Mouse (Mus musculus): ENCODE measurements around the gene Mob1a.
"Not testable (repeated sequence)": the region's sequence is repeated elsewhere in the genome, so short reads cannot be mapped to it uniquely, and the experiment has no call there.

Gene Mob1a

GRCm38 (mm10) chr6:83341387-83341786 lies 15.6 kb downstream of the Mob1a start:
- DNase-seq (ENCODE audit: low read depth, low spot score), result no peak

- no peak for DNase-seq (ENCODE audit: low read depth, low spot score)
These were observed 17.1 kb downstream of the Mob1a start for GRCm38 (mm10) chr6:83342957-83343356.

- DNase-seq (ENCODE audit: low read depth, low spot score), result not testable (repeated sequence)
These were observed 19.5 kb downstream of the Mob1a start for GRCm38 (mm10) chr6:83345285-83345684.

DNA sequence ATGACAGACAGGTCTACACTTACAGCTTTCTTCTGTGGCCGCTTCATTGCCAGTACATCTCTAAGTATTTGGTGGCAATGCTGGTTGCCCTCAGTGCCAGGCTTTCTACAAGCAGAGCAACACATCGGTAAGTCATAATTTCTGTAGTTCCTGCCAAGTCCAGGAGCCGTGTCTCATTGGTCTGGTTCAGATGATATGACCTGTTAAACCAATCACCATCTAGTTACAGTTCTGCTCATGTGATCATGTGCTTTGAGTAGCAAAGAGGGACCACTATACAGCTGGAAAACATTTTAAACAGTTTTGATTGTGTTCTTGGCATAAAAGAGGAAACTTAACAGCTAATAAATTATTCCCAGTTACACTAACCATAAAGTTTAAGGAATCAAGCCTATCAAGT lies 22.1 kb downstream of the Mob1a start:
- DNase-seq (ENCODE audit: low read depth, low spot score), result no peak

DNA sequence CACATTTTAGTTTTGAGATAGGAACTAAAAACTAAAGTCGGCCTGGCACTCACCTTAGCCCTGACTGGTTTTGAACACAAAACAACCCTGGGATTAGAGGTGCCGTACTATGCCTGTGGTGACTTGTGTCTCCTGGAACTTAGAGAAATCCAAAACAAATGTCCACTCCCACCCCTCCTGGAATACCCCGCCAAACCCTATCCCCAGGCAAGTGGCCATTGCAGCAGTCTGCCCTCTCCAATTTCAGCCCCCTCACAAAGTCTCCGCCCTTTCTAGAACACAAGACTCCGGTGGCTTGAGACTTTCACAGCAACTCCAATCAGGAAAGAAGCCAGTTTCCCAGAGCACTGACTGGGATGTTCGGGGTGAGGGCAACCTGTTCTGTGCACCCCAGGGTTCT lies 23.1 kb downstream of the Mob1a start, which contains the start of gene Bola3:
Bola3 (plus strand) TSS at position 275 of the 400 bp plus-strand sequence.
- DNase-seq (ENCODE audit: low read depth, low spot score), result no peak

DNA sequence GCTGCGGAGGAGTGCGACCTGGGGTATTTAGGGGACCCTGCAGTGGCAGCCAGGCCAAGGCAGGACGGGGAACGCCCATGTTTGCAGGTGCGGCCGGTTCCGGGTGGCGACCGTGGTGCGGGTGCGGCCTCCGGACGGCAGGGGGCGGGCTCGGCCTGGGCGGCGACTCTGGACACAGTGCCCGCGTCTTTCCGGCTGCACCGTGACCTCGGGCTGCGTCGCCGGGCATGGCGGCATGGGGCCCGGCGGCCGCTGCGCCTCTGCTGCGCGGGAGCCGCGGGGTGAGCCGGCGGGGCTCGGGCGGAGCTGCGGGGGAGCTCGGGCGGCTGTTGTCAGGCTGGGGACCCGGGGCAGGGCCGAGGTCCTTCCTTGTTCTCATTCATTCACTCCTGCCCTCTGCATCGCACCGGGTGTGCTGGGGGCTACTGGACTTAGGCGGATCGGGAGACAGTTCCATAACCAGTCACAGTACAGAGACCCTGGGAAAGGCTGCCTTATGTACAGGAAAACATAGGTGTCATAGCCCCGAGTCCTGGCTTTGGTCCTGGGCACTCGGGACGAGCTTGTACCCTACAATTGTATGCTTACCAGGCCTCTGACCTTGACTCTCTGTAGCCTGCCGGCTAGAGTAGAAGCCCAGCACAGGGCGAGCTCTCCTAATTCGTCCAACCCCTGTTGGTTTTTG lies 23.6 kb downstream of the Mob1a start:
- peak; percentile 92 for DNase-seq (ENCODE audit: low read depth, low spot score)

DNA sequence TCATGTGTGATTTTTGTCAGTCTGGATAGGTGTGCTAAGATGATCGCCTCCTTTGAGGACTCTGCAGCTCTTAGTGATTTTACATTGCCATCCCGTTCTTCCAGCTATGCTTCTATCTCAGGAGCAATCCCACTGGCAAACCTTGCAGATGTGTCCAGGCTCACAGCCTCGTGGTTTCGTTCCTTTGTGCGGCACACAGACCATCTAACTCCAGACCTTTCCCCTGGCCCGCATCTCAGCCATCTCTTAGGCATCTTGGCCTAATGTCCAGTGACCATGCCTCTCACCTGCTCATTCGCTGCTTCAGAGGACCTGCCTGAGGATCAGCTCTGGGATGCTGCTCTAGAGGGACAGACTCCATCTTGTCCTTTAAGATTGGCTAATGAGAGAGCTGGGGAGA lies 24.4 kb downstream of the Mob1a start:
- no peak for DNase-seq (ENCODE audit: low read depth, low spot score)

GRCm38 (mm10) chr6:83350851-83351405 lies 25.1 kb downstream of the Mob1a start:
- DNase-seq (ENCODE audit: low read depth, low spot score), result no peak

GRCm38 (mm10) chr6:83351490-83352160 lies 25.8 kb downstream of the Mob1a start:
- DNase-seq (ENCODE audit: low read depth, low spot score), result no peak

- no peak for DNase-seq (ENCODE audit: low read depth, low spot score)
These were observed 27.0 kb downstream of the Mob1a start for GRCm38 (mm10) chr6:83352666-83353410.

DNA sequence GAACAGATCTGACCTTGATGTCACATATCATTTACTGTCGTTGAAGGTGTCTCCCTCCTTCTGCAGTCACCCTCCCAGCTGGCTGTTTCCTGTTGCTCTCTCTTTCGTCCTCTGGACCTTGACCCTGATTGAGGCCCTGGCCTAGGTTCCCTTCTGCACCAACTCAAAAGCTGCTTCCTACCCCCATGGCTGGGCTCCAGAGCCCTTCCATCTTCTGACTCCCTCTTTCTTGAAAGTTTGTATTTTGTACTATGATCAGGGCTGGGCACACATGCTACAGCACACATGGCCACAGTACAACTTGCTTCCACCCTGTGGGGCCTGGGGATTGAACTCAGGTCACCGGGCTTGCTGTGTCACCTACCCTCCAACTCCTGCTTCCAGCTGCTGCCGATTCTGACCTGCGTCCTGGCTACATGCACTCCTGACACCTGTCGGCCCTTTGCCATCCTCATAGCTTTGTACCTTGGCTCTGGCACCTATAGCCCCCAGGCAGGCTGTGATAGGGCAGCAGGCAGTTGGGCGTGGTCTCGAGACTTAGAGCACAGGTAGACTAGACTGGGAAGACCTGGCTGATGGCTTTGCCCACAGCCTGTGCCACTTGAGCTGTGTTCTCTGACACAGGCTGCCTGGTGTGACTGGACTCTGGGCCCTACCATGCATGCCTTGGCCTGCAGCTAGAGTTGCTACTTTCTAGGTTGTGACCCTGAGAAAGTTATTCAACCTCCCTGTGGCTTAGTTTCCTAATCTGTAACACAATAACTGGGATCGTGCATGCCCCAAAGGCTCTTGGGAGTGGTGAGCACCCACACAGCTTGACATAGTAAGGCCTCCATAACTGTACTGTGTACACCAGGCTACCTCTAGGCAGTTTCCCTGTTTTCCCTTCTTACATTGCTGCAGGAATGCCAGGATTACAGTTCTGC lies 29.3 kb downstream of the Mob1a start:
- DNase-seq (ENCODE audit: low read depth, low spot score), result no peak

- DNase-seq (ENCODE audit: low read depth, low spot score), result peak; percentile 89
These were observed 30.8 kb downstream of the Mob1a start for GRCm38 (mm10) chr6:83356569-83357138.

GRCm38 (mm10) chr6:83357436-83357835 lies 31.6 kb downstream of the Mob1a start:
- no peak for DNase-seq (ENCODE audit: low read depth, low spot score)

DNA sequence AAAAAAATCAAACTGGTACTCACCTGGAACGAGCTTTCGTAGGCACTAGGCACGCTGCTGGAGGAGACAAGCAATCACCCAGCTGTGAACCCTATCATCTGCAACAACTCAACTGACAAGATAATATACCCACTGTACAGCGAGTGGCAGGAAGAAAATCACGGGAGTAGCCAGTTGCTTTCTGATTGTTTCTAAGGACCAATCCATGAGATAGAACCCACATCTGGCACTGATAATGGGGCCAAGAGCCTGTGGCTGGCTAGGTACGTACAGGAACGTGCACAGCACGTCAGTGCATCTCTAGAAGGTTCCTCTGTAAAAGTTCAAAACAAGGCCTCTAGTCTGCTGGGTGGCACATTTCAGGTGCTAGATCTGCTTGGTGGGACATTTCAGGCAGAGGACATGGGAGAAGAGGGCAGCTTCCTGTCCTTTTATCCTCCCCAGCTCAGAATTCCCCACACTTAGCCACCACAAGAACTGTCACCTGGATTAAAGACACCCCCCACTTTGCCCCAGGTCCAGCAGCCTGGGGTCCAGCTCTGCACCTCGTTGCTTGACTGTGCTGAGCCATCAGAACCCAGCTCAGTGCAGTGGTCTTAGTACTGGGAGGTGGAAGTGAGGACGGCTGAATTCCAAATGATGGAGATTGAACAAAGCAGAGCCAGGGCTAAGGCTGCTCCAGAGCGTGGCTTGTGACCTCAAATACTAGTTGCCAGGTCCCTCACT lies 35.9 kb downstream of the Mob1a start:
- no peak for DNase-seq (ENCODE audit: low read depth, low spot score)

- no peak for DNase-seq (ENCODE audit: low read depth, low spot score)
These were observed 37.3 kb downstream of the Mob1a start for GRCm38 (mm10) chr6:83363075-83363474.

DNA sequence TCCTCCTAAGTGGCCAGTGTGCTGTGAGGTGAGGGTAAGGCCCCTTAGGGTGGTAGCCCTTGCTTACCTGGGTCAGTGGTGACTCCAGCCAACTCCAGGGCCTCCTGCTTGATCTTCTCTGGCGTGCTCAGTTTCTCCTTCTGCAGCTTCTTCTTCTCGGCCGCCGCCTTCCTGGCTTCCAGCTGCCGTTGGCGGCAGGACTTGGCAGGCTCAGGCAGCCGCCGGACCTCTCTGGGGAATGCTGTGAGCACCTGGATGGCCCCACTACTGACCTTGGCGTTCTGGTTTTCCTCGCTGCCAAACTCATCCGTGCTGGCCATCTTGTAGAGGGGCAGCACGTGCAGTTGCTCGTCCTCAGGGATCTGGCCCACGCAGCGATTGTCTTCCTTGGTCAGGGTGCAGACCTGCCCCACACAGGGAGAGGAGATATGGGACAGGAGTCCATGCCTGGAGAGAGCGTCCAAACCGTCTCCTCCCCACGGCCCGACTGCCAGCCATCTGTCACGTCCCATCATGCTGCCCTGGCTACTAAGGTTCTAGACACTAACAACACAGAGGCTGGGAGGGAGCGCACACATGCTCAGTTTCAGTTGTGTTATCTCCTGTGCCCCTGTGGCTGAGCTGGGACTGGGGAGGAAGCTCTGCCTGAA lies 44.6 kb downstream of the Mob1a start:
- no peak for DNase-seq (ENCODE audit: low read depth, low spot score)

DNA sequence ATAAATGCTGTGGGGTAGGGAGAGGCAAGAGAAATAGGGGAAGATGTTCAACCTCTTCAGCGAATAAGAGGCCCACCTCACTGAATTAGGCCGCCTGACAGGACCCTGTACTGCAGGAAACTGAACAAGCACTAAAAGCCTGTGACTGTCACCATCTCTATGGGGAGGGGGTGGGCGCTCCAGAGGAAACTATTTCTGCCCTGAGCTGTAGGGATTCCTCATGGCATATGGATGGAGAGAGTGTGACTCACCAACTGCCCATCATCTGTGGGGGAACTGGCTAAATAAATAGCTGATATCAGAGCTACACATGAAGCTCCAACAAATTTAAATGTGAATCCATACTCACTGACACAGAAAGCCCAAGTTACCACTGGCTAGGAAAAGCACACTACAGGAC lies 45.5 kb downstream of the Mob1a start:
- DNase-seq (ENCODE audit: low read depth, low spot score), result no peak

DNA sequence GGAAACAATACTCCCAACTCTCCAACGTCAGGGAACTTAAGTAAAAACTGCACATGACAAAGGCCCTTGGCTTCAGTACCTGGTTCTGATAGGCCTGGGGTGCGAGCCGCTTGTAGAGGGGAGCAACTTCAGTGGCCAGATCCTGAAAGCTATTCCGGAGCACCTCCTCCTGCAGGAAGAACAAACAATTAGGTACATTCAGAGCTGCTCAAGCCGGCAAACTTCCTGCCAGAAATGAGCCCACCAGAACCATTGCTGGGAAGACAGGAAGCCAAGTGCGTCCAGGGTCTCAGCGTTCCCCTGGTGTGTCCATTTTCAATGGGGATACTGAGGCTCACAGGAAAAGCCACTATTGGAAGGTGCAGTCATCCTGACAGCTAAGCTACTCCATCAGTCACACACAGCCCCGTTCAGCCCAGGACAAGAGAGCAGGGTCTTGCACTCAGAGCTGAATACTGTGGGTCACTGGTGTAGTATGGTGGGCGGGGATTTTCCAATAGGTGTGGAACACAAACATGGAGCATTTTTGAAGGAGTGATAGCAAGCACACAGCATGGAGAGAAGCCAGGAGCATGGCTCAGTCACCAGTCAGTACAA lies 48.0 kb downstream of the Mob1a start:
- no peak for DNase-seq (ENCODE audit: low read depth, low spot score)

Measured in CD4-positive, CD25-positive, alpha-beta regulatory T cell, adult 2 months (primary cell).